Mouse (Mus musculus) heart, embryonic 13.5 days (tissue): ENCODE data around the gene Pou3f4. TPM values are rescaled to one million over a fixed set of nuclear protein-coding genes. Genes with fewer than 3 reads are reported as not detected.
A peak's percentile ranks its signal among the peaks of the same experiment; 100 is the strongest.
"Not testable (repeated sequence)": the region's sequence is repeated elsewhere in the genome, so short reads cannot be mapped to it uniquely, and the experiment has no call there.

Experiments
- ATAC-seq: fragments of 200-750 bp; cut with Nextera tagmentation; 2 replicates; pipeline ENCODE4 v1.8.0; 2017; ENCODE audit warnings: moderate TSS enrichment; ENCODE audit not compliant: insufficient number of reproducible peaks, low FRiP score, low TSS enrichment; ENCODE audit errors: extremely low read depth
- H3K27ac ChIP-seq: fragments of 300-500 bp; sonication (generic); replicated peaks from 2 replicates; pipeline ENCODE4 v1.5.1; 2015; ENCODE audit warnings: moderate library complexity, mild to moderate bottlenecking, inconsistent platforms
- H3K27me3 ChIP-seq: fragments of 300-500 bp; sonication (generic); replicated peaks from 2 replicates; pipeline ENCODE4 v1.6.1; 2015; ENCODE audit warnings: mild to moderate bottlenecking, inconsistent platforms
- H3K36me3 ChIP-seq: fragments of 300-500 bp; sonication (generic); 2 replicates; pipeline ENCODE4 v1.6.1; 2015; ENCODE audit warnings: mild to moderate bottlenecking, inconsistent platforms
- H3K4me1 ChIP-seq: fragments of 300-500 bp; sonication (generic); 2 replicates; pipeline ENCODE4 v1.6.1; 2015; ENCODE audit warnings: inconsistent platforms
- H3K4me2 ChIP-seq: fragments of 300-500 bp; sonication (generic); 2 replicates; pipeline ENCODE4 v1.6.1; 2015; ENCODE audit warnings: inconsistent platforms, mild to moderate bottlenecking, moderate library complexity
- H3K4me3 ChIP-seq: fragments of 300-500 bp; sonication (generic); 2 replicates; pipeline ENCODE4 v1.5.1; 2015; ENCODE audit warnings: moderate library complexity, mild to moderate bottlenecking, inconsistent platforms
- H3K9ac ChIP-seq: fragments of 300-500 bp; sonication (generic); 2 replicates; pipeline ENCODE4 v1.6.1; 2015; ENCODE audit warnings: inconsistent platforms, mild to moderate bottlenecking, moderate library complexity
- H3K9me3 ChIP-seq: fragments of 300-500 bp; sonication (generic); 2 replicates; pipeline ENCODE4 v1.6.1; 2016; ENCODE audit warnings: inconsistent platforms
- WGBS: fragments of 180-500 bp; shearing (Covaris S2); methylation state at CpG from one replicate; pipeline ENCODE4 v1.1.7; 2015; ENCODE audit warnings: mixed read lengths; 5-methylcytosine and 5-hydroxymethylcytosine counted together
- polyA plus RNA-seq: library from polyadenylated mRNA; unstranded; fragments of >200 nt; fragmentation: Nextera tagmentation; extraction: Ambion mirVana; gene quantifications from 2 replicates; pipeline ENCODE4 v1.2.1, GENCODE M21; 2015

Pou3f4 gene
- 0.08 and 0.11 TPM in 2 replicates for polyA plus RNA-seq

- peak within 1 kb of the TSS; percentile 30 for H3K9ac ChIP-seq
- H3K27ac ChIP-seq: no peak within 1 kb of the TSS
- peak; percentile 73 for ATAC-seq
- WGBS: 6% methylated on average over 20 of the region's 20 CpGs
- H3K4me3 ChIP-seq: peak within 1 kb of the TSS; percentile 54
- H3K27me3 ChIP-seq: peaks cover 59% of the 10 kb centered on the region
- no peaks in the 10 kb centered on the region for H3K9me3 ChIP-seq
- H3K4me1 ChIP-seq: peaks cover 4% of the 10 kb centered on the region; the same call in 1 of the 2 replicates
- H3K4me2 ChIP-seq: peak within 1 kb of the TSS; percentile 76
- no peaks in the 10 kb centered on the region for H3K36me3 ChIP-seq
Observed at GRCm38 (mm10) chrX:110814151-110814571, at the start of gene Pou3f4. Pou3f4 (plus strand) TSS chrX:110814280.

DNA sequence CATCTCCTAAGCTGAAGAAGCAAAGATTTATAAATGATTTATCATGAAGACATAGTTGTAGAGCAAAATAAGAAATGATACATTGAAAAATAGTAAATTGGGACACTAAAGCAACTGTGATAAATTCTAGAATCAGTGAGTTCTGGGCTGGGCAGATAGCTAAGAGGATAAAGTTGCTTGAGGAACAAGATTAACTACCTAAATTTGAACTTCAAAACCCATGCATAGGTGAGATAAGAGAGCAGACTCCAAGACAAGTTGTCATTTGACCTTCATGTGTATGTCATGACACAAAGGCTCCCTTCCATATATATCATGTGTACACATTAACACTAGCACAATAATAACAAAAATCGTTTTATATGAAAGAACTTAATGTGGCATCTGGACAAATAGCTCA, 48.1 kb upstream of the Pou3f4 start:
- H3K9me3 ChIP-seq: no peaks in the 10 kb centered on the region
- no peaks in the 10 kb centered on the region for H3K27me3 ChIP-seq
- H3K4me3 ChIP-seq: no peak overlapping the region
- H3K4me1 ChIP-seq: no peaks in the 10 kb centered on the region
- no peaks in the 10 kb centered on the region for H3K36me3 ChIP-seq
- no peak overlapping the region for H3K4me2 ChIP-seq
- ATAC-seq: no peak
- H3K27ac ChIP-seq: no peak overlapping the region
- no peak overlapping the region for H3K9ac ChIP-seq
- WGBS: 56% methylated on average over 1 of the region's 1 CpGs

GRCm38 (mm10) chrX:110774807-110775206, 39.3 kb upstream of the Pou3f4 start:
- not testable (repeated sequence) for H3K27me3 ChIP-seq, H3K4me2 ChIP-seq, H3K9ac ChIP-seq, H3K36me3 ChIP-seq, H3K27ac ChIP-seq, H3K4me1 ChIP-seq, ATAC-seq, H3K9me3 ChIP-seq, H3K4me3 ChIP-seq

- H3K4me2 ChIP-seq: no peak overlapping the region
- H3K9ac ChIP-seq: no peak overlapping the region
- WGBS: 45% methylated on average over 2 of the region's 2 CpGs
- H3K4me3 ChIP-seq: no peak overlapping the region
- ATAC-seq: no peak
- no peaks in the 10 kb centered on the region for H3K9me3 ChIP-seq
- H3K27me3 ChIP-seq: no peaks in the 10 kb centered on the region
- no peak overlapping the region for H3K27ac ChIP-seq
- H3K36me3 ChIP-seq: no peaks in the 10 kb centered on the region
- no peaks in the 10 kb centered on the region for H3K4me1 ChIP-seq
Observed at GRCm38 (mm10) chrX:110802502-110802901, 11.6 kb upstream of the Pou3f4 start.

- no peak overlapping the region for H3K4me3 ChIP-seq
- 42% methylated on average over 4 of the region's 4 CpGs for WGBS
- no peak for ATAC-seq
- H3K9me3 ChIP-seq: no peaks in the 10 kb centered on the region
- H3K36me3 ChIP-seq: no peaks in the 10 kb centered on the region
- H3K9ac ChIP-seq: no peak overlapping the region
- H3K27ac ChIP-seq: no peak overlapping the region
- peaks cover 3% of the 10 kb centered on the region; the same call in 1 of the 2 replicates for H3K4me1 ChIP-seq
- H3K27me3 ChIP-seq: peaks cover 28% of the 10 kb centered on the region
- H3K4me2 ChIP-seq: no peak overlapping the region
Observed at GRCm38 (mm10) chrX:110810001-110810578, 4.0 kb upstream of the Pou3f4 start.

DNA sequence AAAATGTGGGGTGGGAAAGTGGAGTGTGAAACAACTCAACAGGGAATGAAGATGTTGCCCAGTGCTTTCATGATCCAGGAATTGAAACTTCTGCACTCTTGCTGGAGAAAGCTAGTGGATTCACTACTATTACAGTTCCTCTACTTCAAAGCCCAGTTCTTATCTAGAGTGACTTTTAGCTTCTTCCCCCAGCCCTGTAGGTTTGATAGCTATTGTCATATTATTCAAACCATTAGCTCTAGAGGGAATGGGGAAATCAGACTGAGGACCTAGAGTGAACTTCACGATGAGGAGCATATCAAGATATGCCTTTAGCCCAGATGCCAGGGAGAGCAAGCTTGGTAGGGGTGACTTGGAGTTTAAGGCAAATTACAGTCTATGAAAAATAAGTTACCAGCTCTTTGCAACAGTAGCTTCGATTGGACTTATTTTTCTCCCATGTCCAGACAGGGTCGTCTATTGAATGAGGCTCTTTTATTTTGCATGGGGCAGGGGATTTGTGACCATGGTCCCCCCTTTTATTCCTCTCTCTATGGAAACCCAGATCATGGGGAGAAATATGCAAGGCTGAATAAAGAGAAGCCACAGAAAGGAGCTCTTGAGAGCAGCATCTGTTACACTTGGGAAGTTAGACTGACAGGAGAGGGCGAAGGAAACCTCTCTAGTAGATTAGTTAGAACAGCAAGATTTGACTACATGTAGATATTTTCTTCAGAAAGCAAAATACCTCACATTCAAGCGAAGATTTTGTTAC, 3.1 kb upstream of the Pou3f4 start:
- H3K27me3 ChIP-seq: peaks cover 36% of the 10 kb centered on the region
- H3K9me3 ChIP-seq: no peaks in the 10 kb centered on the region
- H3K4me3 ChIP-seq: no peak overlapping the region
- H3K4me2 ChIP-seq: no peak overlapping the region
- no peak for ATAC-seq
- no peak overlapping the region for H3K27ac ChIP-seq
- no peaks in the 10 kb centered on the region for H3K36me3 ChIP-seq
- H3K4me1 ChIP-seq: peaks cover 4% of the 10 kb centered on the region; the same call in 1 of the 2 replicates
- no peak overlapping the region for H3K9ac ChIP-seq
- 45% methylated on average over 5 of the region's 5 CpGs for WGBS

GRCm38 (mm10) chrX:110812071-110812470, 2.0 kb upstream of the Pou3f4 start:
- Histone ChIP-seq H3K36me3 (no peaks in the 10 kb centered on the region), H3K4me3 (no peak overlapping the region), H3K27me3 (peaks cover 46% of the 10 kb centered on the region), H3K4me2 (no peak overlapping the region), H3K4me1 (peaks cover 4% of the 10 kb centered on the region; the same call in 1 of the 2 replicates), H3K27ac (no peak overlapping the region), H3K9ac (no peak overlapping the region), H3K9me3 (no peaks in the 10 kb centered on the region)
- 29% methylated on average over 5 of the region's 5 CpGs for WGBS
- ATAC-seq: no peak

- H3K27ac ChIP-seq: no peak overlapping the region
- no peak overlapping the region for H3K4me3 ChIP-seq
- peaks cover 4% of the 10 kb centered on the region; the same call in 1 of the 2 replicates for H3K4me1 ChIP-seq
- H3K36me3 ChIP-seq: no peaks in the 10 kb centered on the region
- peaks cover 55% of the 10 kb centered on the region for H3K27me3 ChIP-seq
- H3K9me3 ChIP-seq: no peaks in the 10 kb centered on the region
- 24% methylated on average over 5 of the region's 5 CpGs for WGBS
- ATAC-seq: no peak
- H3K9ac ChIP-seq: no peak overlapping the region
- H3K4me2 ChIP-seq: peak overlapping the region; percentile 76
Observed at GRCm38 (mm10) chrX:110813401-110813800, 679 bp upstream of the Pou3f4 start.

DNA sequence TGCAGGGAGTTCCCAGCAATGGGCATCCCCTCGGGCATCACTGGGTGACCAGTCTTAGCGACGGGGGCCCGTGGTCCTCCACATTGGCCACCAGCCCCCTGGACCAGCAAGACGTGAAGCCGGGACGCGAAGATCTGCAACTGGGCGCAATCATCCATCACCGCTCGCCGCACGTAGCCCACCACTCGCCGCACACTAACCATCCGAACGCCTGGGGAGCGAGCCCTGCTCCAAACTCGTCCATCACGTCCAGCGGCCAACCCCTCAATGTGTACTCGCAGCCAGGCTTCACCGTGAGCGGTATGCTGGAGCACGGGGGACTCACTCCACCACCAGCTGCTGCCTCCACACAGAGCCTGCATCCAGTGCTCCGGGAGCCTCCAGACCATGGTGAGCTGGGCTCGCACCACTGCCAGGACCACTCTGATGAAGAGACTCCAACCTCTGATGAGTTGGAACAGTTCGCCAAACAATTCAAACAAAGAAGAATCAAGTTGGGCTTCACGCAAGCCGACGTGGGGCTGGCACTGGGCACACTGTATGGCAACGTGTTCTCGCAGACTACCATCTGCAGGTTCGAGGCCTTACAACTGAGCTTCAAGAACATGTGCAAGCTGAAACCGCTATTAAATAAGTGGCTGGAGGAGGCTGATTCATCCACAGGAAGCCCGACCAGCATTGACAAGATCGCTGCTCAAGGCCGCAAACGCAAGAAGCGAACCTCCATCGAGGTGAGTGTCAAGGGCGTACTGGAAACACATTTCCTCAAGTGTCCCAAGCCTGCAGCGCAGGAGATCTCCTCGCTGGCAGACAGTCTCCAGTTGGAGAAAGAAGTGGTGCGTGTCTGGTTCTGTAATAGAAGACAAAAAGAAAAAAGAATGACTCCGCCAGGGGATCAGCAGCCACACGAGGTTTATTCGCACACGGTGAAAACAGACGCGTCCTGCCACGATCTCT, 790 bp downstream of the Pou3f4 start:
- no peak for ATAC-seq
- Histone ChIP-seq H3K36me3 (no peaks in the 10 kb centered on the region), H3K4me3 (peak overlapping the region; percentile 54), H3K27me3 (peaks cover 59% of the 10 kb centered on the region), H3K9ac (peak overlapping the region; percentile 30), H3K9me3 (no peaks in the 10 kb centered on the region), H3K27ac (no peak overlapping the region), H3K4me1 (peaks cover 4% of the 10 kb centered on the region; the same call in 1 of the 2 replicates), H3K4me2 (peak overlapping the region; percentile 76)
- WGBS: 10% methylated on average over 52 of the region's 52 CpGs

DNA sequence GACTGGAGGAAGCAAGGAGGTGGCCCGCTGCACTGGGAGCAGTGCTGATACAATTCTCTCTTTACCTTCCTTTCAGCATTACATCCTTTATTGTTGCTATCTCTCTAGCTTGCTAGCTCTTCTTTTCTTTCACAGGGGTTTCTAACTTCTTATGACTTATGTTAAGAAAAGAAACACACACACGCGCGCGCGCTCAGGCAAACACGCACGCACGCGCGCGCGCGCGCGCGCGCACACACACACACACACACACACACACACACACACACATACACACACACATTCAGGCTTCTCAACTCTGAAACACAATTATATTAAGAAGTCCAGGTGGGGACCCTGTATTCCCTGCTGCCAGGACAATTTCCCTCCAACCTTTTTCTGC, 1.5 kb downstream of the Pou3f4 start:
- peaks cover 55% of the 10 kb centered on the region for H3K27me3 ChIP-seq
- H3K9ac ChIP-seq: no peak overlapping the region; the same call in 1 of the 2 replicates
- 7% methylated on average over 3 of the region's 18 CpGs for WGBS
- no peaks in the 10 kb centered on the region for H3K9me3 ChIP-seq
- ATAC-seq: no peak
- H3K27ac ChIP-seq: no peak overlapping the region
- H3K4me3 ChIP-seq: peak overlapping the region; percentile 54
- no peaks in the 10 kb centered on the region for H3K36me3 ChIP-seq
- peaks cover 4% of the 10 kb centered on the region; the same call in 1 of the 2 replicates for H3K4me1 ChIP-seq
- H3K4me2 ChIP-seq: peak overlapping the region; percentile 76

DNA sequence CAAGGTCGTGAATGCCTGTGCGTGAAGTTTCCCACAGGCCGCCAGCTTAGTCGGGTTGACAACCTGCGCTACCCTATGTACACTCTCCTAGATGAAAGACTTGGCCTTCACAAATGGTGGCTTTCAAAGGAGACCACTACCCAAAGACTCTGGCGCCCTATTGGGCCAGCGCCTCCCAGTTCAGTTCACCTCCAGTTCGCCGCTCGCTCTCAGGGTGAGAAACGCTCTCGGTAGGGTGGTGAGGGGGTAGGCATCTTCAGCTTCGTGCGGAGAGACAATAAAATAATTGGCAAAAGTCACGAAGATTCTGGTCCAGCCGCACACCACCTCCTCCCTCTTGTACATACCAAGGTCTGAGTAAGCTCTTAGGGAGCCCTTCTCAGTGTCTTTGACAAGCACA, 2.5 kb downstream of the Pou3f4 start:
- Histone ChIP-seq H3K9ac (no peak overlapping the region), H3K4me2 (peak overlapping the region; percentile 59), H3K4me3 (peak overlapping the region; percentile 30), H3K4me1 (peaks cover 4% of the 10 kb centered on the region; the same call in 1 of the 2 replicates), H3K36me3 (no peaks in the 10 kb centered on the region), H3K9me3 (no peaks in the 10 kb centered on the region), H3K27ac (no peak overlapping the region), H3K27me3 (peaks cover 48% of the 10 kb centered on the region)
- ATAC-seq: no peak
- 5% methylated on average over 16 of the region's 16 CpGs for WGBS
